Mouse (Mus musculus) intestine, embryonic 16.5 days (tissue): ENCODE data around the gene Rapgef4. TPM values are rescaled to one million over a fixed set of nuclear protein-coding genes. Genes with fewer than 3 reads are reported as not detected.

Source experiments
- ATAC-seq: fragments of 200-750 bp; cut with Nextera tagmentation; 2 replicates; pipeline ENCODE4 v1.8.0; 2017; ENCODE audit warnings: moderate TSS enrichment, moderate library complexity
- H3K27ac ChIP-seq: fragments of 300-500 bp; sonication (generic); 2 replicates; pipeline ENCODE4 v1.5.1; 2014; ENCODE audit warnings: mild to moderate bottlenecking, low read length
- H3K27me3 ChIP-seq: fragments of 300-500 bp; sonication (generic); replicated peaks from 2 replicates; pipeline ENCODE4 v1.6.1; 2014; ENCODE audit warnings: low read length, control low read depth, mixed read lengths; ENCODE audit not compliant: control insufficient read depth, insufficient read depth
- H3K36me3 ChIP-seq: fragments of 300-500 bp; sonication (generic); 2 replicates; pipeline ENCODE4 v1.6.1; 2014; ENCODE audit warnings: low read length, control low read depth; ENCODE audit not compliant: control insufficient read depth, insufficient read depth
- H3K4me1 ChIP-seq: fragments of 300-500 bp; sonication (generic); 2 replicates; pipeline ENCODE4 v1.6.1; 2014; ENCODE audit warnings: low read length, control low read depth, mixed read lengths; ENCODE audit not compliant: control insufficient read depth, insufficient read depth
- H3K4me2 ChIP-seq: fragments of 300-500 bp; sonication (generic); 2 replicates; pipeline ENCODE4 v1.6.1; 2014; ENCODE audit warnings: low read depth, low read length, control low read depth
- H3K4me3 ChIP-seq: fragments of 300-500 bp; sonication (generic); 2 replicates; pipeline ENCODE4 v1.5.1; 2014; ENCODE audit warnings: mild to moderate bottlenecking, low read length
- H3K9ac ChIP-seq: fragments of 300-500 bp; sonication (generic); 2 replicates; pipeline ENCODE4 v1.6.1; 2014; ENCODE audit warnings: low read depth, low read length
- H3K9me3 ChIP-seq: fragments of 300-500 bp; sonication (generic); 2 replicates; pipeline ENCODE4 v1.6.1; 2016; ENCODE audit warnings: low read length, control low read depth; ENCODE audit not compliant: control insufficient read depth
- whole genome bisulfite sequencing: fragments of 180-500 bp; shearing (Covaris S2); extraction: QIAGEN DNeasy Blood & Tissue Kit; methylation state at CpG from one replicate; pipeline ENCODE4 v1.1.7; 2014; 5-methylcytosine and 5-hydroxymethylcytosine counted together
- polyA plus RNA-seq: library from polyadenylated mRNA; unstranded; fragments of >200 nt; fragmentation: Nextera tagmentation; extraction: Ambion mirVana; gene quantifications from 2 replicates; pipeline ENCODE4 v1.2.1, GENCODE M21; 2015

Gene Rapgef4
- polyA plus RNA-seq, 1 experiment from 2014 or later: 2.8 TPM

- H3K36me3 ChIP-seq: no peaks in the 10 kb centered on the region
- 73% methylated on average over 1 of the region's 1 CpGs for WGBS
Measured at GRCm38 (mm10) chr2:72153851-72154250, 172.8 kb downstream of the Rapgef4 start.

DNA sequence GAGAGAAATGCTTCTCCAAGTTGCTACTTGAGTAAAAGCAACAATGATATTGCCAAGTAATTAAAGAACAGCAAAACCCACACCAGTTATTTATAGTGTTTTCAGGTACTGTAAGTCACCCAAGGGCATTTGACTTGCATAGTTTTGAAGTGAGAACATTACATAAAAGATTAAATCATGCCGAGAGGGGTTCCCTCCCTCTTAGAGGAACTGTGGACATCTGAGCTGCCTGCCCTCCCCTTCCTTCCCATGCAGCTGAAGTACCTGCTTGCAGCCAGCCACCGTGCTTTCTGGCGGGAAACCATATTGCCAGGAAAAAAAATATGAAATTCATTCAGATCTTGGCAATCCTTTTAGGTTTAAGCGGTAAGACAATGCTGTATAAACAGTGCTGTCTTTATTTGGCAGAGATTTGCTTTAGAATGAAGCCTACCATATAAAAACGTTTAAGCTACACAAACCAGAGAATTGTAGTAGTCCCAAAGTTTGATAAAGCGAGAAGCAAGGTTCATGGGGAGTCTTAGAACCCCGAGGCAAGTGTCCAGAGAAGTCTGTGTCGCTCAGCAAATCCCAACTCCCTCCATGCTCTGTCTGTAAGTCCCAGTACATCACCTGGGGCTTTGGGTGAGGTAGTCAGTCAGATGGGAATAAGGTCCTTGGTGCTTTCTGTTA, 174.2 kb downstream of the Rapgef4 start:
- H3K4me3 ChIP-seq: no peak overlapping the region
- ATAC-seq: no peak

More at GRCm38 (mm10) chr2:72153851-72154250, 172.8 kb downstream of the Rapgef4 start:
- no peak overlapping the region for H3K4me2 ChIP-seq
- ATAC-seq: no peak
- H3K9ac ChIP-seq: no peak overlapping the region
- peaks cover 3% of the 10 kb centered on the region; the same call in 1 of the 2 replicates for H3K4me1 ChIP-seq
- no peaks in the 10 kb centered on the region for H3K9me3 ChIP-seq
- no peaks in the 10 kb centered on the region for H3K27me3 ChIP-seq
- H3K27ac ChIP-seq: no peak overlapping the region
- H3K4me3 ChIP-seq: no peak overlapping the region

GRCm38 (mm10) chr2:72156484-72156883, 175.4 kb downstream of the Rapgef4 start:
- no peak overlapping the region for H3K27ac ChIP-seq
- WGBS: 83% methylated on average over 5 of the region's 5 CpGs
- no peak overlapping the region for H3K4me2 ChIP-seq
- no peaks in the 10 kb centered on the region for H3K27me3 ChIP-seq
- H3K4me3 ChIP-seq: no peak overlapping the region
- no peak for ATAC-seq
- no peak overlapping the region for H3K9ac ChIP-seq
- no peaks in the 10 kb centered on the region for H3K9me3 ChIP-seq
- peaks cover 3% of the 10 kb centered on the region; the same call in 1 of the 2 replicates for H3K4me1 ChIP-seq
- H3K36me3 ChIP-seq: no peaks in the 10 kb centered on the region

More for the DNA sequence above, 174.2 kb downstream of the Rapgef4 start:
- no peaks in the 10 kb centered on the region for H3K27me3 ChIP-seq
- no peaks in the 10 kb centered on the region for H3K9me3 ChIP-seq
- peaks cover 3% of the 10 kb centered on the region; the same call in 1 of the 2 replicates for H3K4me1 ChIP-seq
- H3K36me3 ChIP-seq: no peaks in the 10 kb centered on the region
- H3K27ac ChIP-seq: no peak overlapping the region
- WGBS: 53% methylated on average over 8 of the region's 8 CpGs
- no peak overlapping the region for H3K9ac ChIP-seq
- no peak overlapping the region for H3K4me2 ChIP-seq

DNA sequence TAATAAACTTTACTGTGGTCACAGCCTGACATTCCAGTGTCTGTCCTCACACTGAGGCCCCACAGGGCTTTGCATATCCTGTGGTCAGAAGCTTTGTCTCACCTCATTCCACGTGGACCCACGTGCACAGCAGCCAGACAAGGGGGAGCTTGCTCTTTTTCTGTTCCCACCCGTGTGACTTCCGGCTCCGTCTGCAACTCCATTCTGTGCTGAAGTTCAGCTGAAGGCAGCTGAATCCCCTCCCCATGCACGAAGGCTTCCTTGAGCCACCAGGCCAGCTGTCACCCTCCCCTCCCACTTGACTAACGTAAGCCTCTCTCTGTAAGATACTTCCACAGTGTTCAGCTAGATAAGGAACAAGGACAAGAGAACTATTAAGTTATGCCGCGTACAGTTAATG, 176.5 kb downstream of the Rapgef4 start:
- H3K27me3 ChIP-seq: no peaks in the 10 kb centered on the region
- H3K9me3 ChIP-seq: no peaks in the 10 kb centered on the region
- no peak overlapping the region for H3K27ac ChIP-seq
- 29% methylated on average over 9 of the region's 9 CpGs for WGBS
- no peaks in the 10 kb centered on the region for H3K36me3 ChIP-seq
- no peak overlapping the region for H3K4me2 ChIP-seq
- peaks cover 3% of the 10 kb centered on the region; the same call in 1 of the 2 replicates for H3K4me1 ChIP-seq
- peak; percentile 38; the same call in 1 of the 2 replicates for ATAC-seq
- no peak overlapping the region for H3K9ac ChIP-seq
- H3K4me3 ChIP-seq: no peak overlapping the region

DNA sequence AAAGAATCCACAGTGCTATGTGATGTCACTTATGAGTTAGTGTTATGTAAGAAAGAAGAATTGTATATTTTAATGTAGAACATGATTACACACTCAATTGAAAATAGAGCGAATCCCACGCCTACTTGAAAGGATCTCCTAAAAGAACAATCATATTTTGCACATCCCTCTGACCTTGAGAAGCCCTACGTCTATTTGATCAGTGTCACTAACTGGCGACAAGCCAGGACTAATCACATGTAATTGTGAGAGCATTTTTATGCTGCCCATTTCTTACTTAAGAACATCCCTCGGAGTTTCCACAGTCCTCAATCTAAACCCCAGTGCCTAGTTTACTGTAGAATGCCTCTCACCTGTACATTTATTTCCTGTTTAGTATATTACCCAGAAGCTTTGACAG, 177.0 kb downstream of the Rapgef4 start:
- Histone ChIP-seq H3K27me3 (no peaks in the 10 kb centered on the region), H3K36me3 (no peaks in the 10 kb centered on the region), H3K9me3 (no peaks in the 10 kb centered on the region), H3K9ac (no peak overlapping the region), H3K4me1 (peaks cover 3% of the 10 kb centered on the region; the same call in 1 of the 2 replicates), H3K4me2 (no peak overlapping the region), H3K27ac (no peak overlapping the region), H3K4me3 (no peak overlapping the region)
- ATAC-seq: no peak
- WGBS: 72% methylated on average over 5 of the region's 5 CpGs

DNA sequence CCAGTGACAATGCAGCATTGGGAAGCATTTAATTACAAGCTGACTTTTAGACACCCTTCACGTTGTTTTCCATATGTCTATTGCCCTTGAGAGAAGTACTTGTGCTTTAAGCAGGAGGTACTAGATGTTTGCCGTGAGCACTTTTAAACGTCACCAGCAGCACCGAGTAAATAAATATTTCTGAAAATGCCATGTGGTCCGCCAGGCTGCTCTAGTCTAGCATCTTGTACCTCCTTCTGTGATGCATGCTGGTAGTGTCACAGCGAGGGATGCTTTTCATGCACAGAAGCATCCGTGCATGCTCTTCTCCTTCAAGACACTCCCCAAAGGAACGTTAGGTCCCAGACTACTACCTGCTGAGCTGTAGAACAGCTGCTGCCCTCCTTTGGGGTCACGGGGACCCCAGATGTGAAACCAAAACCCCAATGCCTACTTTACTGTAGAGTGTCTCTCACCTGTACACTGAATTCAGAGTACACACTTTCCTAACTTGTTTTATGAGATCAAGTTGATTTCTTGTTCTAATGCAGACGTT, 177.7 kb downstream of the Rapgef4 start:
- Histone ChIP-seq H3K9me3 (no peaks in the 10 kb centered on the region), H3K4me3 (no peak overlapping the region), H3K36me3 (no peaks in the 10 kb centered on the region), H3K9ac (no peak overlapping the region), H3K27ac (no peak overlapping the region), H3K4me2 (no peak overlapping the region), H3K27me3 (no peaks in the 10 kb centered on the region), H3K4me1 (peaks cover 3% of the 10 kb centered on the region; the same call in 1 of the 2 replicates)
- 80% methylated on average over 10 of the region's 10 CpGs for WGBS
- ATAC-seq: no peak

GRCm38 (mm10) chr2:72159281-72159680, 178.2 kb downstream of the Rapgef4 start:
- WGBS: 76% methylated on average over 6 of the region's 6 CpGs
- H3K36me3 ChIP-seq: no peaks in the 10 kb centered on the region
- H3K9me3 ChIP-seq: no peaks in the 10 kb centered on the region
- no peak overlapping the region for H3K9ac ChIP-seq
- no peak for ATAC-seq
- H3K4me1 ChIP-seq: peaks cover 3% of the 10 kb centered on the region; the same call in 1 of the 2 replicates
- H3K27ac ChIP-seq: no peak overlapping the region
- no peak overlapping the region for H3K4me3 ChIP-seq
- no peak overlapping the region for H3K4me2 ChIP-seq
- H3K27me3 ChIP-seq: no peaks in the 10 kb centered on the region

DNA sequence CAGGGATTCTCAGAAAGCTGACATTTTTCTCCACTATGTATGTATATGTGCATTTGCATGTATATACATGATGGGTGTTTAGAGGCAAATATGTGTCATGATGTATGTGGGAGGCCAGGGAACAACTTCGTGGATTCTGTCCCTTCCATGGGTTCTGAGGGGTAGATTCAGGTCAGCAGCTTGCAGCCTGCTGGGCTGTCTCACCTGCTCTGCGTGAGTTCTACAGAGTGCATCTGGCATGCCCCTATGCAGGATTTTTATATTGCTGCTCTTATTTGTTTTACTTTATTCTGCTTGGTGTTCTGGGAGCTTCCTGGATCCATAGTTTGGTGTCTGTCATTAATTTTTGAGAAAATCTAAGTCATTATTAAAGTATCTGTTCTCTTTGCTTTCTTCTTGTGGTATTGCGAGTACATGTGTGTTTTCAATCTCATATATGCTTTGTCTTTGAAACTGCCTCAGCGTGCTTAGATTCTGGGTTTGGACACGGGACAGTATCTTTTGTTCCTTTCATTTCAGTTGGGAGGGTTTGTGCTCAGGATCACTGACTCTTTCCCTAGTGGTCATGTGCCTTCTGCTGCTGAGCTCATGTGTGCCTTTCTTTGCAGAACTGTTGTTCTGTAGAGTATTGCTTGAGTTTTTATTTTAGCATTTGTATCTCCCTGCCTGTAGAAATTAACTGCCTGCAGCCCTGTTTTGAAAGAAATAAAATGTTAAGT, 184.3 kb downstream of the Rapgef4 start:
- Histone ChIP-seq H3K36me3 (no peaks in the 10 kb centered on the region), H3K27ac (no peak overlapping the region), H3K4me3 (no peak overlapping the region), H3K9me3 (no peaks in the 10 kb centered on the region), H3K4me2 (no peak overlapping the region), H3K4me1 (no peaks in the 10 kb centered on the region), H3K9ac (no peak overlapping the region), H3K27me3 (no peaks in the 10 kb centered on the region)
- no peak for ATAC-seq
- 80% methylated on average over 5 of the region's 5 CpGs for WGBS

DNA sequence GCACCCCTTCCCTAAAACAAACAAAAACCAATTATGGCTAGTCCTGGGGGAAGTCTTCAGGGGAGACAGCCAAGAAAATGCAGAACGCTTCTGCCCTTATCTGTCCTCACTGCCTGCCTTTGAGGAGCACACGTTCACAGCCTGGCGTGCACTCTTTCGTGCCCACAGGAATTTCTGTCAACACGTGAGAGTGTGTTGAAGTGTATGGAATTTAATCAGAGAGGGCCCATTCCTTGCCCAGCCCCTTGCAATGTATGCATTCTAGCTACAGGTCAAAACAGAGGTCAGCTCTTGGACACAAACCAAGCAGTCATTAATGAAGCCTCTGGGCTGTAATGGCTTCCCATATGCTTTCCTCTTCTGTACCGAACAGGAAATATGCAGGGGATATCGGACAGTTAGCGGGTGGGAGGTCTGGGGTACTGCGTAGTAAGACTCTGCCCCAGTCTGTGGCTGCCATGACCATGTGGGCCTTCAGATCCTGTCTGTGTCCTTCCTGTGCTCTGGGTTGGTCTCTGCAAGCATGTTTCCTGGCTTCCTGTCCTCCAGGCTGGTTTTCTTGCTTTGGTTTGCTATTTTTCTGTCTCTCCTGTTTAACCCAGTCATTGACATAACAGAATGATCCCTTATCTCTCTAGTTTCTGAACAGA, 188.5 kb downstream of the Rapgef4 start:
- Histone ChIP-seq H3K27me3 (no peaks in the 10 kb centered on the region), H3K9ac (no peak overlapping the region), H3K36me3 (no peaks in the 10 kb centered on the region), H3K4me1 (0 out of 2 replicates have a peak, but pooled peaks cover 4% of the 10 kb centered on the region), H3K4me3 (no peak overlapping the region), H3K4me2 (no peak overlapping the region), H3K27ac (no peak overlapping the region), H3K9me3 (no peaks in the 10 kb centered on the region)
- 48% methylated on average over 9 of the region's 9 CpGs for WGBS
- no peak for ATAC-seq
